Mouse (Mus musculus) ES-Bruce4 (cell line): ENCODE measurements around the gene Dnajb6.

Experiments
- CTCF ChIP-seq: IDR thresholded peaks from one replicate; pipeline ENCODE4 v1.8.1; 2011; ENCODE audit warnings: low read depth, low read length
- POLR2A ChIP-seq: IDR thresholded peaks from one replicate; pipeline ENCODE4 v1.8.1; 2011; ENCODE audit warnings: low read length; ENCODE audit not compliant: insufficient read depth

- no peak for TF ChIP-seq POLR2A
- TF ChIP-seq CTCF: no peak
Observed at GRCm38 (mm10) chr5:29845038-29845437, 109.5 kb downstream of the Dnajb6 start.
